Mouse (Mus musculus): Measurements from ENCODE around the gene Zfp42. TPM values are rescaled to one million over a fixed set of nuclear protein-coding genes. Genes with fewer than 3 reads are reported as not detected.

Zfp42 gene
- total and polyA plus RNA-seq, 3 experiments, result not detected

- TF ChIP-seq EP300 (IDR thresholded peaks at IDR 0.05; ENCODE audit: insufficient read depth, low read depth, low read length) (no peak), CTCF (IDR thresholded peaks at IDR 0.05) (no peak), POLR2A (IDR thresholded peaks at IDR 0.05; ENCODE audit: insufficient read depth, low read depth, low read length) (no peak)
- Histone ChIP-seq H3K4me3 (no peak overlapping the region), H3K4me1 (ENCODE audit: control insufficient read depth, insufficient read depth, low read length) (no peaks in the 10 kb centered on the region), H3K36me3 (ENCODE audit: control insufficient read depth, insufficient read depth, low read length) (no peaks in the 10 kb centered on the region), H3K9ac (ENCODE audit: low read depth, low read length) (no peak overlapping the region), H3K27ac (no peak overlapping the region), H3K27me3 (ENCODE audit: control insufficient read depth, insufficient read depth, low read length) (no peaks in the 10 kb centered on the region), H3K79me2 (replicated peaks; ENCODE audit: control insufficient read depth, insufficient read depth, low read length) (no peaks in the 10 kb centered on the region)
- WGBS, result 89% methylated on average over 8 of the region's 8 CpGs
- intact Hi-C loops (cut with DNase I), result no loop called here
- no peak for DNase-seq
Observed at GRCm38 (mm10) chr8:43248707-43249106, 58.1 kb downstream of the Zfp42 start.

Other genes starting within 250 kb of the Zfp42 start
- gene Triml1, start 165.5 kb downstream of the Zfp42 start, total RNA-seq (2021), result not detected
- 0.08 TPM in 1 of 2 replicates, not detected in the other for gene Triml1, start 165.5 kb downstream of the Zfp42 start, polyA plus RNA-seq (2012; rRNA removed)
- gene Triml2, start 126.4 kb downstream of the Zfp42 start, total RNA-seq (2021), result not detected
- gene Triml2, start 126.4 kb downstream of the Zfp42 start, polyA plus RNA-seq (2012; rRNA removed), result not detected in 2 replicates
- not detected for gene Adam26b, start 221.1 kb upstream of the Zfp42 start, total RNA-seq (2021)
- gene Adam26b, start 221.1 kb upstream of the Zfp42 start, polyA plus RNA-seq (2012; rRNA removed), result not detected in 2 replicates